Mouse (Mus musculus) heart, postnatal 36 days (tissue): ENCODE data around the gene Usp3. TPM values are rescaled to one million over a fixed set of nuclear protein-coding genes. Genes with fewer than 3 reads are reported as not detected.

Experiments
- DNase-seq, 2 experiments: peaks; one replicate each; pipeline ENCODE4 v3.0.0; 2021 to 2022
- intact Hi-C: fragments of 180-260 bp; cut with DNase I; formaldehyde crosslinking; loops from one replicate; pipeline ENCODE4 v1.15.1; 2025
- total RNA-seq, 2 experiments: library from RNA; stranded (reverse); gene quantifications; 2 replicates each; pipeline ENCODE4 v1.2.3; 2021

The Usp3 gene
- total RNA-seq, 2 experiments from 2014 or later: 22.1 to 30.2 TPM

GRCm38 (mm10) chr9:66580722-66581121 lies 12.2 kb downstream of the Usp3 start:
- no peak for DNase-seq
- intact Hi-C loops: no loop called here

DNA sequence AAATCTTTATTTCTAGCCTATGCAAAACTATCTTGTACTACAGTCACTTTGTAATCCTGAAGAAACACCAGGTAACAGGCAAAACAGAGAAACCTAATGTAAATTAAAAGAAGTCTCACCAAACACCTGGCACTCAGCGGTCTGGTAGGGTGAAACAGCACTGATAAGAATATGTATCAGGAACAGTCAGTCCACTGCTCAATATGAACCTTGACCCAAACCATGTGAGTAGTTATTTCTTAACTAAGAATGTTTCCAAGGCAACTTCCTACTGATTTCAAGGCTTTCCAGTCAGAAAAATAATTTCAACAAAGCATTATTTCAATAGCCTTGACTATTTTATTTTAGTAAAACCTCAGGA lies 17.1 kb downstream of the Usp3 start:
- intact Hi-C loops: no loop called here
- no peak for DNase-seq

DNA sequence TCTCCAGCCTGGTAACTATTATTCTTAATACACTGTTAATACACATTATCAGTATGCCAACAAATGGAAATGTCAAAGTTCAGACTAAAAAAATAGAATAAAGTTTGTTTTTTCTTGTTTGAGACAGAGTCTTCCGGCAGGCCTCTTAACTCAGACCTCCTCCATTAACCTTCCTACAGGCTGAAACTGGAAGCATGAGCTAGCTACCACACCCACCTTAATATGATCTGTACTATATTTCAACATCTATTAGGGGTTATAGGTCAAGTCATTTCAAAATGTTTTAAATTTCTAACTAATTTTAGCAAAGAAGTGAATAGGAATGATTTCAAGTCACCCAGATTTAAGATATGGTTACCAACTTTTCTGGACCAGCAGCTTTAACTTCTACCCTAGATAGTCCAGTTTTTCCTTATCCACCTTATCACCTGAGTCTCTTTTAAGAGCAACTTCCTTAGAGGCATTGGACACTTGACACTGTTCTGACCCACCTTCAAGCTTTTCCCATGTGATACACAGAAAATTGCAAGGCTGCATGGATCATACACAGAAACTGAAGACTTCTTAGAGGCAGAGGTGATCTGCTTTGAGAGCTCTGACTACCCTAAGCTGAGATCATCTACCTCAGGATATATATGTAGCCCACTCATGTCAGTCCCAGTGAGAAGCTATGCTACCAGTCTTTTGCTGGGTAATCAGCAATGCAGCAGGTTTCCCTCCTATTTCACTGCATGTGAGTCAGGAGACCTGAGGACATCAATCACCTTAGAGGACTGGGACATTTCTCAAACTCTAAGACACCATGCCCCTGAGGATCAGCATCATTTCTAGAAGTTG lies 17.7 kb downstream of the Usp3 start:
- intact Hi-C loops: no loop called here
- DNase-seq: no peak

DNA sequence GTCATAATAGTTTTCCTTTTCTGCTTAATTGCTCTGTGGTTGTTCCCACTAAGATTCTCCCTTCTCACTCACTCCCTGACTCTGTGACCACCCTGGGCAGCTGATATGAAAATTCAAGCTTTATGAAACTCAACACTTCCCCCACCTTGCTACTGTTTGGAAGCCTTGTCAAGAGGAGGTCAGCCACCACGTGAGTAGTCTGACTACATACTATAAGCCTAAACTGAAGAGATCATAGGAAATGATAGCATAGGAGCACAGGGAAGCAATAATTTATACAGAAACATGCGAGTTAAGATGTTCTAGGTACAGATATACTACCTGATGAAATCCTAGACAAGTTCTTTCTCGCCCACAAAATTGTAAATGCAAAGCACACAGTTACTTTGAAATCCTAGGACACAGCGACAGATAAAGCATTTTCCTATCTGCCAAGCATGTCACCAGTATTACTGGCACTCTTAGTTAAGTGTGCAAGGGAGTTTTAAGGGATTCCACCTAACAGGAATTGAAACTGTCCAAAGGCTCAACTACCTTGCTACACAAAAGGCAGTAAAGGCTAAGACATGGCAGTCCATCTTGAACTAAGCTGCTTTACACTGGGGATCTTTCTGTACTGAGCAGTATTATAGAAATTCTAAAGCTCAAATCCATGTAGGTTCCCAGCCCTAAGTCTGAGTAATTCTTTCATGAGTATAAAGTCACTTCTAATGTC lies 20.8 kb downstream of the Usp3 start:
- intact Hi-C loops: no loop called here
- no peak for DNase-seq

- intact Hi-C loops: no loop called here
- no peak for DNase-seq
Measured at GRCm38 (mm10) chr9:66562215-66562614, 30.7 kb downstream of the Usp3 start.

GRCm38 (mm10) chr9:66561496-66561895 lies 31.4 kb downstream of the Usp3 start:
- intact Hi-C loops: no loop called here

GRCm38 (mm10) chr9:66560728-66561127 lies 32.2 kb downstream of the Usp3 start:
- intact Hi-C loops: no loop called here
- DNase-seq: no peak

More at GRCm38 (mm10) chr9:66561496-66561895, 31.4 kb downstream of the Usp3 start:
- no peak for DNase-seq

DNA sequence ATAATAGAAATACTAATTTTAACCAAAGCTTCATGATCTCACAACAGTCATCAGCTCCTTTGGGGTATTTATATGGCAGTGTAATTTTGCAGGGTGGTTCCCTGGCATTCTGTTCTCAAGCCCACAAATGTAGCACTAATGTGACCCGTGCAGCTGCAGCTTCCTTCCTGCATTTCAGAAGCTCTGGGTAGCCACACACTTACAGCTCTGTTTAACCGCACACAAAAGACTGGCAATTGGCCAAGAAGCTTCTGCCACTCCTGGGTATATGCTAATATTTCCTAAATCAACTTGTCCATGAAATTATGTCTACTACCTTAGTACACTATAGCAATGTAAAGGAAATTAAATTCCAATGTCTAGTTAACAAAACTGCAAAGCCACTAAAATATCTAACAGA lies 32.6 kb downstream of the Usp3 start:
- peak in 1 of 2 experiments; percentile 12 for DNase-seq
- intact Hi-C loops: no loop called here

GRCm38 (mm10) chr9:66558971-66559370 lies 34.0 kb downstream of the Usp3 start:
- no peak for DNase-seq
- intact Hi-C loops: loop anchor here (5.0 kb wide), 2 partner anchors 33 to 53 kb away; partner anchors contain the start of gene Usp3

GRCm38 (mm10) chr9:66542785-66543184 lies 50.2 kb downstream of the Usp3 start:
- intact Hi-C loops: no loop called here
- DNase-seq: no peak

DNA sequence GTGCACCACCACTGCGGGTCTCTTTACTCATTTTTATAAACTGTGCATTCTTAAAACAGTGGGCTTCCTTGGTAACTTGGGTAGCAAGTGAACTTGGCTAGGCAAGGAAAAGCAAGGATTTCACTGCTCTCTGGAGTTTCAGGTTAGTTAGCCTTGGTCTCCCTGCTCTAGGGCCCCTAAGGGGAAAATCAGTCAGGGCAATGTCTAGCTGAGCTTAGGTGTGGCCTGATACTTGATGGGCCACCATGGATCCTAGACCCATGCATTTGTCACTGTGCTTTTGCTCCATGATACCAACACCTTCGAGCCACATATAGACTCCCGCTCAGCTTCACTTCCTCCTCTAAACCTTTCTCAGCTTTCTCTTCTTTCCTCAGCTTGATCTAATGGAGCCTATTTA lies 71.3 kb downstream of the Usp3 start:
- DNase-seq: no peak
- intact Hi-C loops: no loop called here

GRCm38 (mm10) chr9:66520299-66520698 lies 72.6 kb downstream of the Usp3 start:
- DNase-seq: no peak
- intact Hi-C loops: no loop called here

- no peak for DNase-seq
- intact Hi-C loops: no loop called here
Measured at GRCm38 (mm10) chr9:66518901-66519300, 74.0 kb downstream of the Usp3 start.

DNA sequence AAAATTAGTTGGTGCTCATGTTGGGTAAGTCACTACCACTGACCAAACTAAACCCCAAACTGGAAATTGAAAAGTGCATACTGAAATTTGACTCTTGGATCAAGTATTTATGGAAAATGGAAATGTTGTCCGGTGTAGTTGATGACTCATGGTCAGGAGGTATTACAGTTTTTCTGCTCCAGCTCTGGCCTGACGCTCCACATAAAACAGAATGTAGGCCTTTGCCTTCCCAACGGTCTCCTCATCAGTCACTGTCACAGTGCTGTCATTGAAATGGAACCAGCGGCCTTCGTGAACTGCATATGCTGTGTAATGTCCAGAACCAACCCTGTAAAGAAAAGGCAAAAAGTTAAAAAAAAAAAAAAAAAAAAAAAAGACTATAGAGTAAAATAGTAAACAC lies 74.7 kb downstream of the Usp3 start:
- DNase-seq: no peak
- intact Hi-C loops: no loop called here

- intact Hi-C loops: no loop called here
Measured at GRCm38 (mm10) chr9:66517746-66518145, 75.2 kb downstream of the Usp3 start.

GRCm38 (mm10) chr9:66516296-66516940 lies 76.5 kb downstream of the Usp3 start:
- DNase-seq: peak in 1 of 2 experiments; percentile 14
- intact Hi-C loops: no loop called here

More at GRCm38 (mm10) chr9:66517746-66518145, 75.2 kb downstream of the Usp3 start:
- no peak for DNase-seq

GRCm38 (mm10) chr9:66515680-66516210 lies 77.2 kb downstream of the Usp3 start:
- no peak for DNase-seq
- intact Hi-C loops: no loop called here

DNA sequence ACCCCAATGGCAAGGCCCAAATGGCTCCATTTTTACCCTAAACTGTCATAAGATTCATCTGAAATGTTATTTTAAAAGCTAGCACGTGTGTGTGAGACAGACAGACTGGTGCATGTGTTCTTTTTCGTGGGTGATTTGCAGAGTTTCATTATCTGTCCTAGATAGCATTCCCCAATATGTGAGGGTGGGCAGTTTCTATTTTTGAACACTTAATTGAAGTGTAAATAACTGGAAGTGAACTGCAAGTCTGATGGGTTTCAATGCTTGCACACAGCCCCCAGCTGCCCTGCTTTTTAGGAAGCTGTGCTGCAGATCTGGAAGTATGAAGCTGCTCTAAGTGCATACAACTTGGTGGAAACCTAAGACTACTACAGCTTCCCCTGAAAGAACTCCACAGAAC lies 77.8 kb downstream of the Usp3 start:
- no peak for DNase-seq
- intact Hi-C loops: no loop called here

GRCm38 (mm10) chr9:66514256-66514770 lies 78.6 kb downstream of the Usp3 start, which contains the start of gene Fbxl22:
TSS of gene Fbxl22 (minus strand) at chr9:66514593.
- intact Hi-C loops: loop anchor here (5.0 kb wide), 4 partner anchors 193 to 463 kb away; partner anchors contain the start of genes Aph1b, Aph1c, Gm10647 and Lactb
- DNase-seq: peak; percentile 55 to 56

DNA sequence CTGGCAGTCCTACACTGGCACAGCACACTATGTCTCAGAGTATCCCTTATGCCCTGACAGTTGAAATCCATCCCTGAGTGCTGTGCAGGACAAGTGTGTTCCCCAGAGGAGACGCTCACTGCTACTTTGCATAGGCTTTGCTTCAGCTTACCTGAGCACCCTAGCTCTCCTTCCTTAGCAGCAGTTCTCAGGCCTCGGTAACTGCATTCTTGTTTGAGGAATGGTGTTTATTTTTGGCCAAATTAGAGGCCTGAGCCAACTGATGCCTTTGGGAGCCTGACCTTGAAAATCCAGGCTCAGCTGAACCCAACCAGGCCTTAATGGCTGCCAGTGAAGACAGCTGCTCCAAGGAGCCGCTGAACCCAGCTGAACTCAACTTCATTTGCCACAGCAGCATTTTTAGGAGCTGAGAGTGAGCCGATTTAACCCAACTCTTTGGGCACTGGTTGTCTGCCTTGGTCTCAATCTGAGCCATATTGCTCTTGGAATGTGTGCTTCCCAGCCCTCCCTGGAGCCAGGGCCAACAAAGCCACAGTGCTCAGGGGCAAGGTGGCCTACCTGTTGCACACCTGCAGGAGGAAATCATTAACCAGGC lies 79.2 kb downstream of the Usp3 start:
- DNase-seq: peak in 1 of 2 experiments; percentile 34
- intact Hi-C loops: loop anchor here (2.0 to 5.0 kb wide), 5 partner anchors 97 to 464 kb away; partner anchors contain the start of genes Aph1b, Aph1c, Gm10647 and Lactb
